Mouse (Mus musculus) heart, adult 2 months (tissue): ENCODE measurements at regions not wholly inside any gene's neighbourhood (a gene's known extent, or its start where the extent isn't known, plus 50 kb on each side); places are given as distances from the start of the nearest gene placed in this dataset.

Experiments used
- CTCF ChIP-seq: fragments of 200-600 bp; IDR thresholded peaks from 2 replicates; pipeline ENCODE4 v1.8.1; 2022; ENCODE audit warnings: antibody characterized with exemption, mild to moderate bottlenecking, moderate library complexity
- EP300 ChIP-seq: fragments of 200-500 bp; IDR thresholded peaks from 2 replicates; pipeline ENCODE4 v1.6.1; 2011; ENCODE audit warnings: low read depth, low read length, control low read depth; ENCODE audit not compliant: insufficient read depth

GRCm38 (mm10) chr15:68004798-68005197 lies 1504.1 kb upstream of the Lrrc6 start:
- TF ChIP-seq CTCF (no peak), EP300 (no peak)
